Mouse (Mus musculus): Measurements from ENCODE around the gene Fstl3.

- TF ChIP-seq CTCF (IDR thresholded peaks at IDR 0.05; ENCODE audit: extremely low read depth, insufficient read depth, insufficient read length, insufficient replicate concordance) (no peak), POLR2A (IDR thresholded peaks at IDR 0.05; ENCODE audit: low read depth, low read length) (no peak)
These were observed 7.7 kb upstream of the Fstl3 start for GRCm38 (mm10) chr10:79769329-79769728.
